Mouse (Mus musculus) 3T3-L1 (cell line): ENCODE measurements around the gene Ankrd28.

ENCODE experiments used
- DNase-seq: peaks from one replicate; pipeline ENCODE4 v3.0.0-alpha.2; 2015; ENCODE audit warnings: low read depth, low spot score

Gene Ankrd28

DNA sequence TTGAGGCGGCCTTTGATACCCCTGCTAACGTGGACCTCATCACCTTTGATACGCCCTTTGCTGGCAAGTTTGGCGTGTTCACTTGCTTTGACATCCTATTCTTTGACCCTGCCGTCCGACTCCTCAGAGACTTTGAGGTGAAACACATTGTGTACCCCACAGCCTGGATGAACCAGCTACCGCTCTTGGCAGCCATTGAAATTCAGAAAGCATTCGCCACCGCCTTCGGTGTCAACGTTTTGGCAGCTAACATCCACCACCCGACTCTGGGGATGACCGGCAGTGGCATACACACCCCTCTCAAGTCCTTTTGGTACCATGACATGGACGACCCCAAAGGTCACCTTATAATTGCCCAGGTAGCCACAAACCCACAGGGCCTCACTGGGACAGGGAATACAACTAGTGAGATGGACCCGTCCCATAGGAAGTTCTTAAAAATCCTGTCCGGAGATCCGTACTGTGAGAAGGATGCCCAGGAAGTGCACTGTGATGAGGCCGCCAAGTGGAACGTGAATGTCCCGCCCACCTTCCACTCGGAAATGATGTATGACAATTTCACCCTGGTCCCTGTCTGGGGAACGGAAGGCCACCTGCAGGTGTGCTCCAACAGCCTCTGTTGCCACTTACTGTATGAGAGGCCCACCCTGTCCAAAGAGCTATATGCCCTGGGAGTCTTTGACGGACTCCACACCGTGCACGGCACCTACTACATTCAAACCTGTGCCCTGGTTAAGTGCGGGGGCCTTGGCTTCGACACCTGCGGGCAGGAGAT, 163.3 kb downstream of the Ankrd28 start:
- DNase-seq = no peak

DNA sequence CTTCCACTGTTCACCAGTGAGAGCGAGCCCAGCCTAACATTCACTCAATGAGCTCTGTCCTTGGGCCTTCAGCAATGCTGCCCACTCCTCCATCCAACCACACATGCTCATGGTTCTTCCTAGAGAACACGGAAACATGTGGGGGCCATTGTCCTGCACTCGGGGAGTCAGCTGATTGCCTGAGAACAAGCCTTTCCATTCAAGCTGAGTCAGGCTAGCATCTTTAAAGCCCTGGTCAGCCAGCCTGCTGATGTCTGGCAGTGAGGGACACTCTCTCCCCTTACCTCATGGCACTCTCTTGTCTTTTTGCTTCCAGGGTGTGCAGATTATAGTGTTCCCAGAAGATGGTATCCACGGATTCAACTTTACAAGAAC, 164.9 kb downstream of the Ankrd28 start:
- DNase-seq = no peak

DNA sequence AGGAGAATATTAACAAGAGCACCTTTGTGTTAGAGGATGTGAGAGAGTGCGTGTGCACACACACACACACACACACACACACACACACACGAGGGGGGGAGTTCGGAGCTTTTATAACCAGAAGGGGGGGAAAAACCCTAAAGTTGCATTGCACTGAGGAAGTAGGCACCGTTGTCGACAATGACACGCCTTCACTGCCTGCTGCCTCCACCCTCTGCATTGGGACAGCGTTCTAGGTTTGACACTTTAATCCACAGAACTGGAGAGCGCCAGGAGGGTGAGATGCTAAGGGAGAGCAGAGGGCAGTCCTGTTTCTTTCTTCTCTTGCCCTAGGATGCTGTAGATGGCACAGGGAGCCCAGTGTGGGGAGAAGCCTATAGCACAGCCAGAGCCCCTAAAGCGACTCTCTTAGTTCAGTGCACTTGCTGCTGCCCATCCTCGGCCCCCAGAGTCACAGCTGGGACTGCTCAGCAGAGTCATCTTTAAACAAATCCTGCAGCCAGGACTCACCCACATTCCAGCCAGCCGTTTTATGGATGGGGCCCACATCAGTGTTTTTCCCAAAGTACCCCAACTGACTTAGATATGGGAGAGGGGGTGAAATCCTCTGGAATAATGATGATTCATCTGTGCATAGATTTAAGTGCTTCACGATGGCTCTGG, 165.4 kb downstream of the Ankrd28 start:
- no peak for DNase-seq

DNA sequence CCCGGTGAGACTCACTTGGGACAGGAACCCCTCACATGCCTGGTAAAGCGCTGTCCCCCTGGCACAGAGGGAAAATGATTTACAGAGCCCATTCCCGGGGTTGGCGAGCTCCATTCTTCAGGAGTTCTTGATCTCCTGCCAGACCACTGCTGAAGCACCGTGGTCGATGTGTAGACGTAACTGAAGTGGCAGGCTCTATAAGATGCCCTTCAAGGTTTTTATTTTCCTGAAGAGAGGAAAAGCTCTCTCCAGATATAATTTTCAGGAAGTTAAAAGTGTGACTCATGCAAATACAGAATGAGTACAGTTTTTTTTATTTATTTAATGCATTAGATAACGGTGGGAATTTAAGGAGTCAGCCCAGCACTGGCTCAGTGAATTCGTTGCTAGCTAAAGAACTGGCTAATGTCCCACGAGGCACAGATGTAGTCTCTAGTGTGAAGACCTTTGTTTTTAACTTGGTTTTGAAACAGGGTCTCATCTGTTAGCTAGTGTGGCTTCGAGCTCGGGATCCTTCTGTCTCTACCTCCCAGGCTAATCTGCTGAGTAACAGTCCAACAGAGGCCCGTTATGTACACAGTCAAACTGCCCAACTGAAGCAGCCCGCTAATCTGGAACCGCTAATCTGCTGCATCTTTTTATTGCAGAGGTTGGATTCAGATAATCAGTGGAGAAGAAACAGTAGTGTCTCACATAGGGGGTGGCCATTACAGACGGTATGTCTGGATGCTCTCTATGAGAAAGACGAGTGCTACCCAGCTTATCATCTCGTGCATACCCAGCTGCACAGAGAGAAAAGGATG, 166.2 kb downstream of the Ankrd28 start:
- peak; percentile 78 for DNase-seq

DNA sequence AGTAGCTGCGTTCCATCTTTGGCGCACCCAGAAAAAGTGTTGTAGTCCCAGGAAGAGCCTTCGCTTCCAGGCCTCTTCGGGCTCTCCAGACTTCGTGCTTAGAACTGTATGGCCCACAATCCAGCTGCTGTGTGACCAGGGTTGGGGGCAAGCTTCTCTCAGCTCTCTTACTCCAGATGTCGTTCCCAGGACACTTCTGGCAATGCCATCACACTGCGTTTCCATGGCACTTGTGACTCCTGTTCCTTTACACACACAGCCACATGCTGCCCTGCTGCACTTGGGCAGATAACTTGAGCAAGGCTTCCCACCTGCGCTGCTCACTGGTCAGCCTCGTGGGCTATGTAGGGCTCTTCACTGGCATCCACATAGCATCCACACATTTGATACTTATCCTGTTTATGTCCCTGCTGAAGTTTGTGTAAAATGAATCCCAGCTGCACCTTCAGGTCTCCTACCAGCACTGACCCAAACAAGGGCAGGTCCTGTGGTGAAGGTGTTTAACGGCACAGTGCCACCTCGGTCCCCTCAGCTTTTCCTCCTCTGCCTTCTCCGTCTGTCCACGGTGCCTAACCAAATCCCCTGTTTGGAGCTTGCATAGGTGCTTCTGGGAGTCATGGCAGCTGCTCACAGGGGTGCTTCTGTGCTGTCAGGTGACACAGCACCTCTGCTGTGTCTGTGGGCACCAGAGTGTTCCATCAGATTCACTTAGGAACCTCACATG, 166.9 kb downstream of the Ankrd28 start:
- no peak for DNase-seq

DNA sequence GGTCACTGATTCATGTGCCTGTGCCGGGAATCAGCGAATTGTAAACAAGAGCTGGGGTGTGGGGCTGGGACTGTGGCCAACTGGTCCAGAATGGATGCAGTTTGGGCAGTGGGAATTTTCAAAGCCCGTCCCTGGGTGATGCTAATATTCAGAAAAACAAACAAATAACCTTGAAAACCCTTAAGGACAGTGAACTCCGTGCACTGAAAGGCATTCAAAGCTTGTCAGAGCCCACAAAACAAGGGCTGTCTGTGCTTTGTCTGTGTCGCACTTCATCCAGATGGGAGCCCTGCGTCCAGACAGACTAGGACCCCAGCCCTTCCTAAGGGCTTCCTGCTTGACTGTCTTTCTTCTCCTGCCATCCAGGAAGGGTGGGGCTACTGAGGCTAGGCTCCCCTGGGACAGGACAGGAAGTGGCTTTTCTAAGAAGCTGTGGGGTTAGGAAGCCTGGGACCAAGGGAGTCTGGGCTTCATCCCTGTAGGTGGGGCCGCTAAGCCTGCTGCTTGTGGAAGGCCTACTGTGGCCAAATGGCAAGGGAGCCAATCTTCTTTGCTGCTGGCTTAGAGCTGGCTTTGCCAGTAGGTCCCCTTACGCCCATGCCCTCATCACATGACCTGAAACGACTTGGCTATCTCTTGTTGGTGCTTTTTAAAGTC, 167.8 kb downstream of the Ankrd28 start:
- peak; percentile 97 for DNase-seq

DNA sequence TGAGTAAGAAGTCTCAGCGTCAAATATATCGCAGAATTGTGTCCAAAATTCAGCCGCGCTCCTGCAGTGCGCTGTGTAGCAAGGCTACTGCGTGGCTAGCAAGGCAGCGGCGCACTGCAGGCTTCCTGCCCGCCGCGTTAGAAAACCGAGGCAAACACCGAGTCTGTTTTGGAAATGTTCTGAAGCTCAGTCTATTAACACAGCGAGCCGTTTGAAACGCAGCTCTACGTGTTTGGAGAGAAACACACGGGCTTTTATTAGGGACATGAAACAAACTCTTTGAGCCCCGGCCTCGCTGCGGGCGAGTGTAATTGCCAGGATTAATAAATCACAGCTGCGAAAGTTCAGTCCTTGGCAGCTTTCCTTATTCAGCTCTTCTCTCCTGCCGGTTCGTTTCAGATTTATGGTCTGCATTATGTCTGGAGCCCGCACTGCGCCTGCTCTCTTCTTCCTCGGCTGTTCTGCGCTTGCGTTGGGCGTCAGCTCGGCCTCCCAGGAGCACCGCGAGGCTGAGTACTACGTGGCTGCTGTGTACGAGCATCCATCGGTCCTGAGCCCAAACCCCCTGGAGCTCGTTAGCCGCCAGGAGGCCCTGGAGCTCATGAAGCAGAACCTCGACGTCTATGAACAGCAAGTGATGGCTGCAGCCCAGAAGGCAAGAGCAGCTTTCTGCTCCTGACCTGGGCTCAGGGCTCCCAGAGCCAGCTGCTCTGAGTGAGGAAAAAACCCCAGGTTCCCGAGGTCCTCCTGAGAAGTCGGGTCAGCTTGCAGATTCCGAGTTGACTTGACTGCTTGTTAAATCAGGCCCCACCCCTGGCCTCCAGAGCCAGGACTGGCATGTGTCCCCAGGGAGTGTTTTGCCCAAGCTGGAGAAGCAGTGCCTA, 168.5 kb downstream of the Ankrd28 start:
- DNase-seq = peak; percentile 97

DNA sequence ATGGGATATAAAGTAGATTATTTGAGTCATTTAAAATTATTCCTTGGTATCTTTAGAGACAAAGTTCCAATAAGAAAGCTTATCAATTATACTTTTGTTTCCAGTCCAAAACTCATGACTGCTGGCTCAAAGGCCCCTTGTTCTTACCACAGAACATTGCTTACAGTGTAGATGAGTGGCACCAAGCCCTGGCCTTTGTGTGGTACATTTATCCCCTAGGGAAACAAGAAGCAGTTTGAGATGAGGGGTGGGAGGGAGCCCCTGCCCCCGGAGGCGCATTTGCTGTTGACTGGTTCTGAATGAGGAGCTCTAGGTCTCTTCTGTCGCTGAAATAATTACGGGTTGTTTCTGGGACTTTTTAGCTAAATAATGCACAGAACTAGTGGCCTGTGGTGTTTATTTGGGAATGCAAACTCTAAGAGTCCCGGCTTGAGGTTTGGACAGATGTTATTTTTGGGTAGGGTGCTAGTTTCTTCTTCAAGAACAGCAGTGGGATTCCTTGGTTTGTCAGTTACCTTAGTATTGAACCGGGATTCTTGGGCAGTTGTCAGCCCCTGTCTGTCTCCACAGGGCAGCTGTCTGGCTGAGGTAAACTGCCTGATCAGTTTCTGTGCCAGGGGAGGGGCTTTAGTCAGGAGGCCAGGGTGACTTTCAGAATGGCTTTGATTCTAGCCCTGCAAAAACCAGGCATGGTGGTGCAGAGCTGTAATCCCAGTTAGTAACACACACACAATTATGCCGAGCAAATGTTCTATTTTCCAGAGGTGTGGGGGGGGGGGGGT, 169.9 kb downstream of the Ankrd28 start:
- DNase-seq = peak; percentile 51

DNA sequence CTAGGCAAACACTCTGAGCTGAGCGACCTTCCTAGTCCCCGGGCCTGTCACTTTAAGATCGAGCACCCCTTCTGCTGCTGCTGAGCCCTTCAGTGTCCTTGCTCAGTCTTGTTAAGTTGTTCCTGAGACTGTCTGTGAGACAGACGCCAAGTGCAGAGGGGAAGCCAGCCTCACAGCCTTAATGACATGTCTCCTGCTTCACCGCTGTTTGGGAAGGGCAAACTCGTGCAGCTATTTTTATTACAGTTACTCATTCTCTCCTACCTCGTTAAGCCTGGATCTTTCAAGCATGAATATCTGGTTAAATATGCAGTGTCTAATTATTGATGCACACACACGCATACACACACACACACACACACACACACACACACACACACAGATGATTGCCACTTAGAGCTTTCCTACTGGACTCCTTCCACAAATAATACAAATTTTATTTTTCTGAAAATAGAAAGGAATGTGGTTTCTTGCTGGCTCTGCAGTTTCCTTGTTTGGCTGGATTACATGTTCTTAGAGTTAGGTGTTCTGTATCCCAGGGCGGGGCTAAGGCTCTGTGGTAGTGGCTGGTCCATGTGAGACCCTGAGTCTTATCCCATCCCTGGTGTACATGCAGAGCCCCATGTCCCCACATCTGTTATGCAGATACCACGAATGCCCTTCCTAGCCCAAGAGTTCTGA, 170.8 kb downstream of the Ankrd28 start:
- peak; percentile 78 for DNase-seq

DNA sequence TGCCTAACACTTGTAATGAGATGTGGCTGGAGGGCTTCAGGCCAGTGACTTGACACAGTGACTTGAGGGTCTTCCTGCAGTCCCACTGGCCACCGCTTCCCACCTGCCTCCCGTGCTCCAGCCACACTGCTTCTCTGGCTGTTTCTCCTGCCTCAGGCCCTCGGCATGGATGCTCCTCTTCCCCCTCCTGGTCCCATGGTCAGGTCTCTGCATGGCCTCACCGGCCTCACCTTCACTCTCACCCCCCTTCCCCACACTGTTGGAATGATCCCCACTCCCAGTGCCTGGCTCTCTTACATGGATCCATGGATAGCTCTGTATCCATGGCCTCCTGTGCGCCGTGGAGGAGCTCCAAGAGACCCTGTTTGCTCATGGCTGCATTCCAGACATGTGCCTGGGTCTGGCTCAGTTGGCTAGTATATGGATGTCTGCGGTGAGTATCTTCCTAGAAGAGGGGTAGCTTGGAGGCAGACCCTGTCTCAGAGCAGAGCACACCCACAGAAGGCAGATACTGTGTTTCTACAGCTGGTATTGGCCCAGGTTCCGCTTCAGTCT, 172.2 kb downstream of the Ankrd28 start:
- DNase-seq = no peak

DNA sequence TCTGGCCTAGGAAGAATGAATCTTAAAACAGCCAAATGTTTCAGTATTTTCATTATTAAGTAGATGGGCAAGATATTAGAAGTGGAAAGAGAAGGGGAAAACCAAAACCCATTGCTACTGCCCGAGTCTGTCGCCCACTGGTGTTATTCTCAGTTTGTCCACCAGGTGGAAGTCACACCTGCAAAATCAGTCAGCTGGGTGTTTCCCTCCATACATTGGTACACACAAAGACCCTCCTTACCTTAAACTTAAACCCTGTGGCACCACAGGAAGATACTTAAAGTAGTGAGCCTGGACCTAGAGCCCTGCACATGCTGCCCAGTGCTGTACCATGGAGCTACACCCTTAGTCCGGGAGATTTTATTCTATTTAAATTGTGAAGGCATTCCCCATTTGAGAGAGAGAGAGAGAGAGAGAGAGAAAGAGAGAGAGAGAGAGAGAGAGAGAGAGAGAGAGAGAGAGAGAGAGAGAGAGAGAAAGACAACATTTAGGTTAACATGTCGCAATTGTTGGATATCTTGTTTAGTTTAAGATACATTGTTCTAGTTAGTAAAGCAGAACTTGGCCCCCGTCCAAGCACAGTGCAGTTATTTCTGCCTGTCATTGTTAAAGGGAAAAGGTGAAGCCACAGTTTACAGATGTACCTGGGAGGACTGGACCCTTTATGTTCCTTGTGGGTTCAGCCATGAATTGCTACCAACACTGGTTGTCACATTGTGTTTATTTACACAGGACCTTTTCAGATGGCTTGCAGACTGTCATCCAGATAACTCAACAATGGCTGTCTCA, 173.4 kb downstream of the Ankrd28 start:
- DNase-seq = peak; percentile 87

DNA sequence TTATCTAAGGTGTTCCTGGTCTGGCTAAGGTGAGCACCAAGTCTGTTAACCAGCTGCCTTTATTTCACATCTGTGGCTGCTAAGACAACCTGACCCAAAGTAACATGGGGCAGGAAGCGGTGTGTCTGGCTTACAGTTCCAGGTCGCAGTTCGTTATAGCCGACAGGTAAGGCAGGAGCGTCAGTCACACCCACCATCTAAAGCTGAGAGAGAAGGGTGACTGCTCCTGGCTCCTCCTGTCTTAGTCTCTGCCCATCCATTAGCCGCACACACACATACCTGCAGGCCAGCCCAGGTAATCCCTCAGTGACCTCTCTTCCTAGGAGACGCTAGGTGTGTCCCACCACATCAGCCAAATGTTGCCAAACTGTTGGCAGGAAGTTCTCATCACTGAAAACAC, 174.1 kb downstream of the Ankrd28 start:
- no peak for DNase-seq

DNA sequence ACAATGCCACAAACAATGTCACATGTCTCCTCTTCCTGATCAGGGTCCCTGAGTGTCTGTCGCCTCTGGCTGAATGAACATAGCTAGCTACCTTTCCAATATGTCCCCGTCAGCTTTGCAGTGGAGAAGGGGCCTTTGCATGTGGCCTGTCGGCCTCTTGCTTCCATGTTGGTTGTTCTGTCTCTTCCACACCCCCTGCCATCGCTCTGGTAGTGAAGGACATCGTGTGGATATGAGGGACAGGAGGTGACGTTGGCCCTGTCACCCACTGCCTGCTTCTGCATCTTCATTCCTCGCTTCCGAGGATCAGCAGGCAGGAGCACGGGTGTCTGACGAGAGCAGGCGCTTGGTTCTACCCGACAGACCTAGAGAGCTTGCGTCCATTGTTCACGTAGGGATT, 175.0 kb downstream of the Ankrd28 start:
- DNase-seq = no peak

DNA sequence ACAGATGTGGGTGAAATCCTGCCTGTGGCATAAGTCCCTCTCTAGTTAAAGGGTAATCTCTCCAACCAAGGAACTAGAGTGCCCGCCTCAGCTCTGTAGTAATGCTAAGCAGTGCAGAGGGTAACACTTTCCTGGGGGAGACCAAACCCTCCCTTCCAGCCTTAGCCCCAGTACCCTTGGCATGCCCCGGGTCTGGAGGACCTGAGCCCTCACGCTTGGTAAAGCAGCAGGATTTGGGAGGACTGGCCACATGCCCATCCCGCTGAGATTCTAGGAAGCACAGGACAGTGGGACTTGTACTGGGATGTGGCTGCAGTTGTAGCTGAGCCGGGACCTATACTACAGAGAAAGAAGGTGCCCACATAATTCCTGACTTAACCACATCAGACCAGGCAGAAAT, 175.6 kb downstream of the Ankrd28 start:
- no peak for DNase-seq

DNA sequence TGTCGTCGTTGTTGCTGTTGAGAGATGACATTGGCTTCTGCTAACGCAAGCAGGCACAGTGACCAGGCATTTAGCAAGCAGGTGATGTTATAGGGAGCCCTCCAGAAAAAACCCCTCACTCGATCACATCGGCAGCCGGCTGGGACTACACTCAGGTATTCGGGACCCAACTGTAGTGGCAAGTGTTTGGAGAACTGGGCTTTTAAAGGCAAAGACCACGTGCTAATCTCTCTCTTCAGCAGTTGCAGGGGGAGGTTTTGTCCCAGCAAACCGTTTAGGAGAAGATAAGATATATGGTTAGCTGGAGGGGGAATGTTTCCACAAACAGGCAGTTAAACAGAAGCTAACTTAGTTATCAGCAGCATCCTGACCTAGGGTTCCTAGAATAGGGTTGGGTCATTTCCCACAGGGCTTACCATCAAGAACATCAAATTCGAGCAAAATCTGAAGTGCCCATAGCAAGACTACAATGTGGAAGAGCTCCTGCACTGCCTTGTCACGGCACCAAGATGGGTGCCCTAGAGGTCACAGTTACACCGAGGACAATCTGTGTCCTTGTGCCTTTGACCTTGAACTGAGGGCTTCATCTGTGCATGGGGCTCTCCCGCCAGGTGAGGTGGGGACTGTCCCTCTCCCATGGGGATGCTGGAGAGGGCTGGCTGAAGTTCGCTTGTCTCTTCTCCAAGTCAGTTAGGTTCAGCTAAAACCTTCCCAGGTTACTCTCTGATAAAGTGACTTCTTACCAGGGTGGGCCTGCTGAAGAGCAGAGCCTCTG, 177.2 kb downstream of the Ankrd28 start:
- DNase-seq = no peak

DNA sequence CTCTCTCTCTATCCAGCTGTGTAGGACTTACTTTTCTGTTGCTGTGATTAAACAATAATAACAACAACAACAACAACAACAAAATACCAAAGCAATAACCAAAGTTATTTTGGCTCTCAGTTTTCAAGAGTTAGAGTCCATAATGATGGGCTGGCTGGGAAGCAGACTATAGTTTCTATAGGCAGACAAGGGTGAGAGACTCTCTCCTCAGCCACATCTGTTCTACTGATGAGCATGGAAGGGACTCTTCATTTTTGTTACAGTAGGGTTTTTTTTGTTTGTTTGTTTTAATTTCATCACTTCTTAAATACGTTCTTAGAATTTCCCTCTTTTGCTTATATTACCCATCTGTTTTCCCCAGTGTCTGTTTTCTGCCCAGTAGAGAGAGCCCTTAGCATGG, 177.8 kb downstream of the Ankrd28 start:
- DNase-seq = no peak

DNA sequence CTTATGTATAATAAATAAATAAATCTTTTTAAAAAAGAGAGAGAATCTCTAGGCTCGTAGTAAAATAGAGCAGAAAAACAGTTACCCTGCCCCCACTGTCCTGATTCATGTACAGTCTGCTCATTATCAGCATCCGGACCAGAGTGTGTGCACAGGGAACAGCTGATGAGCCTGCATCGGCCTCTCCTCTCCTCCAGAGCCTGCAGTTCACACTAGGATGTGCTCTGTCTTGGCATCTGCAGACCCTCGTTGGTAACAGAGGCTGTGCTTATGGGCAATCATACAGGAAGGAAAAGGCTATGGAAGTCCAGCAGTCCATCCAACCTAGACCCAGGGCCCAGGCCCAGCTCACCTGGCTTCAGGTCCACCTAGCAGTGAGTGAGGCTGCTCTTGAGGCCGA, 178.3 kb downstream of the Ankrd28 start:
- no peak for DNase-seq
